Mouse (Mus musculus): ENCODE results near the gene Bmp4.

Gene Bmp4

GRCm38 (mm10) chr14:46386478-46387356, 3.8 kb downstream of the Bmp4 start:
- DNase-seq (ENCODE audit: low spot score) = no peak

GRCm38 (mm10) chr14:46385701-46386477, 4.6 kb downstream of the Bmp4 start:
- no peak for DNase-seq (ENCODE audit: low spot score)

GRCm38 (mm10) chr14:46384946-46385691, 5.3 kb downstream of the Bmp4 start:
- no peak for DNase-seq (ENCODE audit: low spot score)

- no peak for DNase-seq (ENCODE audit: low spot score)
Measured at GRCm38 (mm10) chr14:46381457-46381856, 9.0 kb downstream of the Bmp4 start.

GRCm38 (mm10) chr14:46380286-46380721, 10.2 kb downstream of the Bmp4 start:
- no peak for DNase-seq (ENCODE audit: low spot score)

- DNase-seq (ENCODE audit: low spot score) = no peak
Measured at GRCm38 (mm10) chr14:46379285-46379684, 11.2 kb downstream of the Bmp4 start, which contains the start of gene Gm15217. TSS of gene Gm15217 (plus strand) at chr14:46379414.

- DNase-seq (ENCODE audit: low spot score) = no peak
Measured at GRCm38 (mm10) chr14:46375796-46376195, 14.7 kb downstream of the Bmp4 start.

- no peak for DNase-seq (ENCODE audit: low spot score)
Measured at GRCm38 (mm10) chr14:46372452-46372851, 18.0 kb downstream of the Bmp4 start.

- no peak for DNase-seq (ENCODE audit: low spot score)
Measured at GRCm38 (mm10) chr14:46363209-46363608, 27.3 kb downstream of the Bmp4 start.

- DNase-seq (ENCODE audit: low spot score) = no peak
Measured at GRCm38 (mm10) chr14:46357696-46358095, 32.8 kb downstream of the Bmp4 start.

GRCm38 (mm10) chr14:46357286-46357685, 33.2 kb downstream of the Bmp4 start:
- DNase-seq (ENCODE audit: low spot score) = no peak

- DNase-seq (ENCODE audit: low spot score) = no peak
Measured at GRCm38 (mm10) chr14:46344750-46345149, 45.7 kb downstream of the Bmp4 start.

GRCm38 (mm10) chr14:46338801-46339200, 51.7 kb downstream of the Bmp4 start:
- DNase-seq (ENCODE audit: low spot score) = no peak
